Mouse (Mus musculus) megakaryocyte-erythroid progenitor cell, adult 5-6 weeks (primary cell): ENCODE results near the gene Rapgef1. TPM values are rescaled to one million over a fixed set of nuclear protein-coding genes. Genes with fewer than 3 reads are reported as not detected.
A peak's percentile ranks its signal among the peaks of the same experiment; 100 is the strongest.

Source experiments
- ATAC-seq: replicated peaks from 2 replicates; pipeline ENCODE4 v1.8.0; 2016; ENCODE audit warnings: mild to moderate bottlenecking, inconsistent platforms; ENCODE audit not compliant: severe bottlenecking, poor library complexity, low FRiP score, low TSS enrichment
- total RNA-seq, 2 experiments: library from RNA; stranded (forward) in 1 of 2; stranded (reverse) in 1 of 2; fragments of 200-1000, 215-1000 nt in 1 of 2; fragments of >200 nt in 1 of 2; fragmentation: Nextera tagmentation in 1 of 2; gene quantifications; 2 replicates each; pipeline ENCODE4 v1.2.3; 2014 to 2017

The Rapgef1 gene
- total RNA-seq, 2 experiments from 2014 or later: 41.4 to 52.4 TPM

DNA sequence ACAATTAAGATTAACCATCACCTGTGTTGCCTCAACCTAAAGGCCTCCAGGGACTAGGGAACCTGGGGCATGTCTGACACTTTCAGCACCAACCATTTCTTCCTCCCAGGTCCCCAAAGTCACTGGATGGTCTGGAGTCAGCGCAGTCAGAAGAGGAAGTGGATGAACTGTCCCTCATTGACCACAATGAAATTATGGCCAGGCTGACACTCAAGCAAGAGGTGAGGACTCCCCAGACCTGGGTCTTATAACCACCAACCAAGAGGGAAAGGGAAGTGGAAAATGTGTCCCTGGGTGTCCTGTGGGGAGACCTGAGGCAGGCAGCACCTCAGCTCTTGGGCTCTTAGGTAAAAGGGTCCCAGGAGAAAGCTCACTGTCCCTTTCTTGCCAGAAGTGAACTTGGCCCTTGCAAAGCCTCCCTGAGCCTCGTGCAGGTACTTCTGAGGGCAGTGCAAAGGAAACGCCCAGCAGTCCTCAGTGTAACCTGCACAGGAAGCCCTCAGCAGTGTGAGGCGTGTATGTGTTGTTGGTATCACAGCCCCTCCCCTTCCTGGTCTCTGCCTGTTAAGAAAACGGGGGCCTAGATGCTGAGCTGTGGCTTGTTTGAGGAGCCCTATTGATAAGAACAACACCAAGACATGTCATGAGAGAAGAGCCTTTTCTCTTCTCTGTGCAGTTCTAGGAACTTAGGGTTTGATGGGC lies 105.3 kb downstream of the Rapgef1 start:
- ATAC-seq: no peak

- ATAC-seq: no peak
Measured at GRCm38 (mm10) chr2:29729500-29729899, 110.0 kb downstream of the Rapgef1 start.

GRCm38 (mm10) chr2:29731545-29731944 lies 112.0 kb downstream of the Rapgef1 start:
- peak; percentile 58; the same call in 1 of the 2 replicates for ATAC-seq

DNA sequence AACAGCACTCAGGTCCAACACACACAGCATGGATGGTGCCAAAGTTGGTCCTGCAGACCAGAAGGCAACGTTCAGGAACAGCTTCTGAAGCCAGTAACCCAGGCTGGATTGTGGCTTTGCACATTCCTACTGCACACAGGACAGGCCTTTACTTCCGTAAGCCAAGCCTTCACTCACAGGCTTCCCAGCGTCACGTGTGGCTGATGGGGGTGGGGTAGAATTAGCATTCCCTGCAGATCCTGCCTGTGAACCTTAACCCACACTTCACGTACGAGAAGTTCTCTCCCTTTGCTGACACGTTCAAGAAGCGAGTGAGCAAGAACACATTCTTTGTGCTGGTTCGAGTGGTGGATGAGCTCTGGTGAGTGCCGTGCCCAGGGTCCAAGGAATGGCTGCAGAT lies 113.0 kb downstream of the Rapgef1 start:
- ATAC-seq: no peak

- no peak for ATAC-seq
Measured at GRCm38 (mm10) chr2:29733348-29733747, 113.8 kb downstream of the Rapgef1 start.

DNA sequence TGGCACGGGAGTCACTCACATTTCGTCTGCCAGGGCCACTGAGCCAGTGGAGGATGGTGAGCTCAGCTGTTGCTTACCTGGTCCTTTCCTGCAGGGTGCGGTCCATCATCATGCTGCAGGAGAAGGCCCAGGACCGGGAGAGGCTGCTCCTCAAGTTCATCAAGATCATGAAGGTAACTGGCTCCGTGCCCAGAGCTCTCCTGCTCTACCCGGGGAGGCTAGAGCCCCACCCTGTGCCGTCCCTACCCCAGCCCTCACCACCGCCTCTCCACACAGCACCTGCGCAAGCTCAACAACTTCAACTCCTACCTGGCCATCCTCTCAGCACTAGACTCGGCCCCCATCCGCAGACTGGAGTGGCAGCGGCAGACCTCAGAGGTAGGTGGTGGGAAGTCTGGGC lies 116.2 kb downstream of the Rapgef1 start:
- no peak for ATAC-seq

DNA sequence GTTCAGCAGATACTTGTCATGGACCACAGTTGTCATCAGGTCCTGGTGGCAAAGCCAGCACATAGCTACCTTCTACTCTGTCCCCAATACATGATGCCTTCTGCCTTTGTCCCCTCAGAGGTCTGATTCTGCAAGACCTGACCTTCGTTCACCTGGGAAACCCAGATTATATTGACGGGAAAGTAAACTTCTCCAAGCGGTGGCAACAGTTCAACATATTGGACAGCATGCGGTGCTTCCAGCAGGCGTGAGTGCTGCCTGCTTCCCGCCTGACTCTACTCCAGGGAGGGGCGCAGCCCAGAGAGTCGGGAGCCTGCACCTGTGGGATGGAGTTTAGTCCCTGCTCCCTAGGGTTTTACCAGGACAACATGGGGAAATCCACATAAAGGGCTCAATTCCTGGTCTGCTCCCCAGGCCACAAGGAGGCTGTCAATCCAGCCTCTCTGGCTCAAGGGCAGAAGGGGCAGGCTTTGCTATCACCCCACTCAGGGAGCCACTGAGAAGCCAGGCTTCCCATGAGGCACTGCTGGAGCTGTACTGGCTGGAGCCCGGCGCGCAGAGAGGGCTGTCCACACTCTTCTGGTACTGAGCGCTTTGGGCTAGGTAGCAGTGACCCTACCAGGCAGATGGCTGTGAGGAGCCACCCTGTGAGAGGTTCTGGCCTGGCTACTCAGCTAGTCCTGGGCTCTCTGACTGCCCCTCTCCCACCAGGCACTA lies 117.8 kb downstream of the Rapgef1 start:
- no peak for ATAC-seq

DNA sequence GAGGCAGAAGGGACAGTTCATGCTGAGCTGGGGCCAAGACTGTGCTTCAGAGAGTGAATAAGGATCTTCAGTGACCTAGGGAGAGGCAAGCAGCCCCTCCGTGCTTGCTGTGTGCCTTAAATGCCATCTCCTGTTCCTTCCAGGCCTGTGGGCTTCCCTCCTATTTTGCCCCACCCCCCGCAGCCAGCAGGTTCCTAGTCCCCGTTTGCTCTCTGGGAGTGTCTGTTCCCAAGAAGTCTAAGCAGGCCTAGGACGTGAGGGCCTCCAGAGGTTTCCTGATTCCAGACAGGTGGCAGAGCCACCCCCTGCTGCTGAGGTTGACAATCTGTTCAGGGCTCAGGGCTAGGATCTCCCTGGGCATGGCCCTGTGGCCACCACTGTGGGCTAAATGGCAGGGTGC lies 119.3 kb downstream of the Rapgef1 start:
- ATAC-seq: no peak

DNA sequence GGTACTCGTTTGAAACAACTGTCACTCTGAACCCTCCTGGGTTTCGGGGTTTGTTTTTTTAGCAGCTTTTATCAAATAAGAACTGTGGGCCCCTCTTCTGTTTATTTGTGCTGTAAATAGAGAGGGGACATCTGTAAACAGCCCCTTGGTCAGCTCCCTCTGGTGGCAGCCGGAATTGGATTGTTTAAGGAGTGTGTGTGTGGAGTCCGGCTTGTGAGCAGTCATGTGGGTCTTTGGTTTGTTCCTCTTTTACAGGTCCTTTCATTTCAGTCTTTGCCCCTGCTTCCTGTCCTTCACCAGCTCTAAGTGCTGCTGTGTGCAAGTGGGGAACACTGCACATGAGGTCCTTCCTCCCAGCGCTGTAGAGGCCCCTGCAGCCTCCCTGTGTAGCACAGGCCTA lies 119.8 kb downstream of the Rapgef1 start:
- no peak for ATAC-seq

GRCm38 (mm10) chr2:29741207-29741606 lies 121.7 kb downstream of the Rapgef1 start:
- ATAC-seq: no peak

DNA sequence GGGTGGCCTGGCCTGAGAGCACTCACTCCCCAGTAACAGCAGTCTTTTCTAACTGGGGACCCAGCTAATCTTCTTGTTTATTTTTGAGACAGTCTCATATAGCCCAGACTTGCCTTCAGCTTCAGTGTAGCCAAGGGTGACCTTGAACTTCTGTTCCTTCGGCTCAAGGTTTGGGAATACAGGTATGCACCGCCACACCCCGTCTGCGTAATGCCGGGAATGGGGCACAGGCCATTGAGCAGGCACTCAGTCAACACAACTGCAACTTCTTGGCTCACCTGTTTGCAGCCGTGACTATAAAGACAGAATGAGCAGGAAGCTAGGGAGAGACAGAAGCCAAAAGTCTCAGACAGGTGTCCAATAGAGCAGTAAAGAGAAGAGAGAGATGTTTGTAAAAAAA lies 124.7 kb downstream of the Rapgef1 start:
- ATAC-seq: no peak

GRCm38 (mm10) chr2:29747188-29747782 lies 127.8 kb downstream of the Rapgef1 start:
- no peak for ATAC-seq

DNA sequence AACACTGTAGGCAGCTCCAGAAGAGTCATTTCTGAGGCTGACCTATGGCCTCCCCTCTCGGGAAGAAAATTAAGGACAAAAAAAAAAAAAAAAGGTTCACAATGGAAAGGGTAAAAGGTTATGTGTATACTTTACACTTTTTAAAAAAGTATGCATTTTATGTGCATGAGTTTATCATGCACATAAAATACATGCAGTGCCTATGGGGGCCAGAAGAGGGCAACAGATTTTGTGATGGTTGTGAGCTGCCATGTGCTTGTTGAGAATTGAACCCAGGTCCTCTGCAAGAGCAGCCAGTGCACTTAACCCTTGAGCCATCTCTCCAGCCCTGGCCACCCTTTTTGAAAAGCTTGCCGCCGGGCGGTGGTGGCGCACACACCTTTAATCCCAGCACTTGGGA lies 128.3 kb downstream of the Rapgef1 start:
- ATAC-seq: no peak

DNA sequence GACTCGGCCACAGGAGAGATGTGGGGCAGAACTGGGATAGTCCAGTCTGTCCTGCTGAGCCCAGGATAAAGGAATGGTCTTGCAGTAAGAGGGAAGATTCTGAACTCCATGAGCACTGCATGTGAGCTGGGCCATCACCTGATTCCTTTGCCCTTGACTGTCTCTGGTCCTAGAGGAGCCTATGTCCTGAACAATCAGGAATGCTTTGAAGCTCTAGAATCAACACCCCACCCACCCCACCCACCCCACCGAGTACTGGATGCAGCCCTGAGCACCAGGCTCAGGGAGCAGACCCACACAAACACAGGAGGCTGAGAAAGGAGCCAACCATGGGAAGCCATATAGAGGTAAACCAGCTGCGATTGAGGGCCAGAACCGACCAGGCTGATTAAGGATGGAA lies 129.0 kb downstream of the Rapgef1 start:
- ATAC-seq: no peak

DNA sequence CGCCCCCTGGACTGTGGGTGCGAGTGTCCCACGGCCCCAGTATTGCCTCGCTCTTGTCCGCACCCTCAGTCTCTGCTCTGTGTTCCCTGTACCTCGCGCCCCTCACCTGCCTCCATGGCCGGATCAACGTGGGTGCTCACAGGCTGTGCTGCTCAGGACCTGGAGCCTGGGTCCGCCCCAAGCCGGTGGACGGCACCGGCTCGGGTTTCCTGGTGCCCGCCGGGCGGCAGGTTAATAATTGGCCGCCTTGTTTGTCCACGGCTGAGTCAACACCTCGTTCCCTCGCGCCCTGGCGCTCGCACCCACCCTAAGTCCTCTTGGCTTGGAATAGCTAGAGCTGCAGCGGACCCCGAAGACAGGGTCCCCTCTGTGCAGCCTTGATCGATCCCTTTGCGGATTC lies 132.0 kb downstream of the Rapgef1 start, which contains the start of gene Gm13420:
Gene Gm13420 (minus strand): TSS at position 189 of the 400 bp plus-strand sequence.
- ATAC-seq: no peak

GRCm38 (mm10) chr2:29752397-29752796 lies 132.9 kb downstream of the Rapgef1 start:
- no peak for ATAC-seq

DNA sequence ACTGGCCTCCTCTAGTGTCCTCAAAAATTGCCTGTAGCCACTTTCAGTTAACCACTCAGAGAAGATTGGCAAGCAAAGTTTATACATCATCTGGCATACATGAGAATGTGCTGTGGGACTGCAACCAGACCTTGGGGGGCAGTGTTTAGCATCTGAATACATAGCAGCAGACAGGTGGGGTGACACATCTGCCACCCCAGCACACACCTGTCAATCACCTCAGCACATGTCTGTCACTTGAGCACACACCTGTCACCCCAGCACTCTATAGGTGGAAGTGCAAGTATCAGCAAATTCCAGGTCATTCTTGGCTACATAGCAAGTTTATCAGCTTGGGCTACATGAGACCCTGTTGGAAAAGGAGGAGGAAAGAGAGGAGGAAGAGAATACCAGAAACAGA lies 136.2 kb downstream of the Rapgef1 start:
- ATAC-seq: no peak

DNA sequence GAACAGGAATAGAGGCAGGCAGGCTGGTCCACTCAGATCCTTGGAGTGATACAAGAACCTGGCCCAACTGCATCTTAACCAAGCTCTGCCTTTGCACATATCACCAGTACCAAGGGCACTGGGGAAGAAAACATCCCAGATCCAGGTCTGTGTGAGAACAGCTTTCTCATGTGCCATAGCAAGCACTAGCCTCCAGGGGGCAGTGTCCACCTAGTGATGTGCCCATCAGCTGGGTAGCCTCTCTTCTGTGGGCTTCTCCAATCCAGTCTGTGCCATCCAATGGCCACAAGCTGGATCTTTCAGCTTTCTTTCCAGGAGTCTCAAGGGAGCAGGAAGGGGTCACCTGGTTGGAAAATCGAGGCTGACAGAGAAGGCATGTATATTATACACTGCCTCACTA lies 145.3 kb downstream of the Rapgef1 start:
- ATAC-seq: peak; percentile 83

DNA sequence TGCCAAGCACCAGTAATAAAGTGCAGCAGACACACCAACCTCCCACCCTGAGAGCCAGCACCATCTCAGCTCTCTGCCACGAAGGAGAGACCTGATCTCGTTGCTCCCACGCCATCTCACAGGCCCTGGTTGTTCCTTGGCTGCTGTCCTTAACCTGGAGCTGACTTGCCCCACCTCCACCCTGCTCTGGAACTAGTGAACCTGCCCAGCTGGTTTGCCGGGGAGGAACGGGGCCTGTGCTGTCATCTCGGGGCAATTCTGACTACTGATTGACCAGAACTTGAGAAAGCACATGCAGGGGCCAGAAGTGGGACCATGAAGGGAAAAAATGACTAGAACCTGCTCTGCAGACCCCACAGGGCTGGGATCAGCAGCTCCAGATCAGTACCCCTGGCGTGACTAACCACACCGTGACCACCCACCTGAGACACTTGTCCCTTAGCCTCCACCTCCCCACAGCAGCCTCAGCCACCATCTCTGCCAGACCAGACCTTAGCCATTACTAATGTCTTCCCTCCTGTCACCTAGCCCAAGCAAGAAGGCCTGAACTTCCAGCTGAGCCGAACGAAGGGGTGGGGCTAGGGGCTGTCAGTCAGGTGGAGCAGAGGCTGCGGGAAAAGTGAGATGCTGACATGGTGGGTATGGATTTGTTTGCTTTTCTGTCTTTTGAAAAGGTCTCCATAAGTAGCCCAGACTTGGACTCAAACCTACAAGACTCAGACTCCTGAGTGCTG lies 148.6 kb downstream of the Rapgef1 start:
- ATAC-seq: no peak

- no peak for ATAC-seq
Measured at GRCm38 (mm10) chr2:29768901-29769300, 149.4 kb downstream of the Rapgef1 start.
